Mouse (Mus musculus): ENCODE measurements at regions not wholly inside any gene's neighbourhood (a gene's known extent, or its start where the extent isn't known, plus 50 kb on each side); places are given as distances from the start of the nearest gene placed in this dataset.
"Not testable (repeated sequence)": the region's sequence is repeated elsewhere in the genome, so short reads cannot be mapped to it uniquely, and the experiment has no call there.

DNA sequence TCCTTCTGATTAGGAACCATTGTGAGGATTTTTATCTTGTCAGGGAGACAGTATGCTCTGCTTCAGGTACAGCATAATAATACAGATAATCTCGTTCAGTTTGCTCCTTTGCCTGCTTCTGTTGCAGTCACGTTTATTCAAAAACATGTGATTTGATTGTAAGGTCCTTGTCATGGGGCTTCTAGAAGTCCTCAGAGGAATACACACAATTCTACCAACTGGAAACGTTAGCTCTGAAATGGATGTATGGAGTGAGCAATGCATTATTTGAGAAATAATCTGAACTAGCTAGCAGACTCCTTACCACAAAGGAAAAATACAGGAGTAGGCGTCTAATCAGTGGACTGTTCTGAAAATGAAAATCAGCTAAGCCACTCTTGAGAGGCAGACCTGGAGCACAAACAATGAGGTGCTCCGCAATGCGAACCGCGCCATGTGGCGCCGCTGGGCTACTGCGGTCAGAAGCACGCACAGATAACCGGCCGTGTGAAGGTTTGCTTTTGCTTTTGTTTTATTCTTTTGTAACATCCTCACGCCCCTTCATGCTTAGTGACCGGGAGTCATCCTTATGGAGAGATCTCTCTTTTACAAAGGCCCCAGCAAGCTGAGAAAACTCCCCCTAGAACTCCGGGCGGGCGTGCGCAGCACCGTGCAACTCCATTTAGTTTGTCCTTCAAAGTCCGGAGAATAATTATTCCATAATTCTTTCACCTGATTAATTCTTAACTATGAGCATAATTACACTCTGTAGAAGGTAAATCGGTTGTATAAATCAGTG, 419.7 kb downstream of the Nova1 start:
- no peak for DNase-seq (ENCODE audit: low read depth, low spot score)

DNA sequence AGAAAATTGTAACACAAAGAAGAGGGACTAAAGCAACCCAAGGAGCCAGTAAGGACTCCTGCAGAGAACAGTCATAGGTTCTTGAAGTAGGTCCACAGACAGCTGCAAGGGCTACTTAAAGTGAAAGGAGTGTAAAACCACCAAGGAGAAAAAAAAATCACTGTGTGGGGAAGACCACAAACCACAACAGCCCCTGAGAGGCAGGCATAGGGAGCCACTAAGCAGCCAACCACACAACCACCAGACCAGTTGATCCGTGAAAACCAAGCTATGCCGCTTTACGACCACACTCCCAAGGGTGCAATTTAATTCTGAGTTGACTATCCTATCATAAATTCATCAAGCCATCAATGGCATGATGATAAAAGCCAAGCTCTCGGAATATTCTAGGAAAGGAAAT, 423.5 kb downstream of the Nova1 start:
- DNase-seq (ENCODE audit: low read depth, low spot score) = no peak

- no peak for DNase-seq (ENCODE audit: low read depth, low spot score)
Measured at GRCm38 (mm10) chr12:46393769-46394168, 425.0 kb downstream of the Nova1 start.

DNA sequence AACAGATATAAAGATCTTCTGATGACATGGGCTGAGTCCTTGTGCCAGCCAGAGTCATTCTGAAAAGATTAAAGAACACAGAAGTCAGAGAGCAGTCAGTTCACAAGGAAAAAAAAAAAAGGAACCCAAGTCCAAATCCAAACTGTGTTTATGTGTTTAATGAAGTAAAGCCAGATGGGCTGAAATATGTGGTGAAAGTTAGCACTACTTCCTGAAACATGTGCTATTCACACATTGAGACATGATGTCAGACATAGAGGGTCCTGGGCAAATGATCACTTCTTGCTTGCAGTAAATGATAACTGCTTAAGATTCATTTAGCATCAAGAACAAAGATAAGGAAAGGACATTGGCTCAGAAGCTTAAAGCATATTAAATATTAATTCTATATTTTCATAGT, 439.8 kb downstream of the Nova1 start:
- no peak for DNase-seq (ENCODE audit: low read depth, low spot score)

DNA sequence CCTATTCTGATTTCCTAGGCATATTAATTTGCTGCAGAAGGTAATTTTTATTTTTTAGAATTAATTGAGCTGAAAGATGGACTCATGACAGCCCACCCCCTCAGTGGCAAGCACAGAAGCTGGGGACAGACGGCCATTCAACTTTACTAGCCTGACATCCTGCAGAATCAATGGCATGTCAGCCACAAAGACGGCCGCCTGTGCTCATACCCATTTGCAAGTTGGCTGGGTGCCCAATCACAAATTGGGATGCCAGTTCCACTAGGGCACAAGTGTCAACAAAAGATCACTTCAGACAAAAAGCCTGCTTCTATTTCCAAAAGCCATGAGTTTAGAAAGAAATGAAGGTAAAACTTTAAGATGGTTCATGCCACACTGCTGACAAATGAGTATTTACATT, 447.0 kb downstream of the Nova1 start:
- no peak for DNase-seq (ENCODE audit: low read depth, low spot score)

GRCm38 (mm10) chr12:46333376-46333775, 485.4 kb downstream of the Nova1 start:
- DNase-seq (ENCODE audit: low read depth, low spot score) = no peak

DNA sequence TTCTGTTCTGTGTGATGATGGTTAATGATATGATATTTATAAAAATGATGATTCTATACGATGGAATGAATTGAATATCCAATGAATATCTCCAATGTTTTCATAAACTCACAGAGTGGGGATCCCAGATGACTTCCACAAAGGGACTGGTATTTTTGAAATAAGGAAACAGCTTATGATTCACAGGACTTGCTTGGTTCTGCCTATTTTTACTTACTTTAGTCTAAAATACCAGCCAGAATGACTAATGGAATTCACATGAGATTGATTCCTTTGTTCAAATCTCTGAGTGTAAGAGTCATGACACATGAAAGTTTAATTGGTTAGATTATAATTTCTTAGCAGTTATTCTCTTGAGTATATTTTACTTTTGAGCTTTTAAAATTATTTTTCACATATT, 490.9 kb downstream of the Nova1 start:
- DNase-seq (ENCODE audit: low read depth, low spot score) = no peak

DNA sequence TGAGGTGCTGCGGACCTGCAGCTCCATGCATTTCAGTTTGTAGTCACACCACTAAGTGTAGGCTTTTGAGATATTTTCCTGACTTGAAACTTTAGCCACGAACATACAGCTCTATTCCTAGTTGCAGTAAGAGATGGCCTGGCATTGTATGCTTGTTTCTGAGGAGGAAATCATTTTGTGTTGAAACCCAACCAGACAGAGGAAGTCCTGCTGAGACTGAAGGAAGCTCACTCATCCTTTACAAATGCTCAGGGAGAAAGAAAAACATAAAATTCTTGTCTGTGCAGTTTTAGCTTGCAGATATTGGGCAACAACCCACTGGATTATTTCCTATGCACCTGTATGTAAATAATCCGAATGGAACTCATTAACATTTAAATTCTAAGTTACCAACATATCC, 495.5 kb downstream of the Nova1 start:
- no peak for DNase-seq (ENCODE audit: low read depth, low spot score)

DNA sequence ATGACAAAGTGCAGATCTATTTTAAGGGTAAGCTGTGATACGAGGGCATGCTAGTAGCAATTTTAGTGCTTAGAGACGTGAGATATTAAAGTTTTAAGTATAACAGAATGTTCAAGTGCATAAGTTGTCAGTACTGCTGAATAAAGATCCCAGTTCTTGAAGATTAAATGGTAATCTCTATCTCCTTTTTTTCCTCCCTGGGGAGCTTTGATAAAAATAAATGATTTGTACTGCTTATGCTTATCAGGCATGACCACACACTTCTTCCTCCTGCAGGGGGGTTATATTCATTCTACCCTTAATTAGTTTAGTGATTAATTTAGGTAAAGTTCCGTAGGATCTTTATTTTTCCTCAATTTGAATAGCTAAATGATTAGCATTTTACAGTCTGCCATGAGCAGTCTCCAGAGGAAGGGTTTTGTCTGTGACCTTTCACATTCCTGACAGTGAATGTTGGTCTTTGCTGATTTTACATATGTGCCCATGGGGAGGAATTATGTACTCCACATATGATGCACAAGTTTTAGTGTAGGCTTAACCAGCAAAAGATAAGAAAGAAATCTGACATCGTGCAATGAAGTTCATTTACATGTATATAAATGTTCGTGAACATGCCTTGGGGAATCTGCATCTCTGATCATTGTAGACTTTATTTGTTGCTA, 515.5 kb downstream of the Nova1 start:
- DNase-seq (ENCODE audit: low read depth, low spot score) = no peak

DNA sequence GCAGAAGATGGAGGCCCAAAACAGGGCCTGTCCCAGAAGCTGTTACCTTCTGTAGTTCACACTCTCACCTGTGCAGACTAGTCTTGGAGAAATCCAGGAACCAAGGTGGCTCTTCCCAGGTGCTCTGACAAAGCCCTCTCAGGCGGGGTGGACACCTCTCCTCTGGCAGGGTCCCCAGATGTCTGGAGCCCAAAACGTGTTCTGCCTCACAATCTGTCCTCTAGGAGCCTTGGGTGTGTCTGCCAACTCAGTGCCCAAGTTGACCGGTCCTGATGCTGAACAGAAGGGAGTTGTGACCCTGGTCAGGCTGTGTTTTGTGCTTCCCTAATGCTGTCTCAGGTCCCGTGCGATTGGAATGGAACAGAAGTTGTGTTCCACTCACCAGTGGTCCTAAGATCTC, 519.8 kb downstream of the Nova1 start:
- DNase-seq (ENCODE audit: low read depth, low spot score) = no peak

- no peak for DNase-seq (ENCODE audit: low read depth, low spot score)
Measured at GRCm38 (mm10) chr12:46284519-46284918, 534.2 kb downstream of the Nova1 start.

GRCm38 (mm10) chr12:46248402-46249018, 570.2 kb downstream of the Nova1 start:
- no peak for DNase-seq (ENCODE audit: low read depth, low spot score)

DNA sequence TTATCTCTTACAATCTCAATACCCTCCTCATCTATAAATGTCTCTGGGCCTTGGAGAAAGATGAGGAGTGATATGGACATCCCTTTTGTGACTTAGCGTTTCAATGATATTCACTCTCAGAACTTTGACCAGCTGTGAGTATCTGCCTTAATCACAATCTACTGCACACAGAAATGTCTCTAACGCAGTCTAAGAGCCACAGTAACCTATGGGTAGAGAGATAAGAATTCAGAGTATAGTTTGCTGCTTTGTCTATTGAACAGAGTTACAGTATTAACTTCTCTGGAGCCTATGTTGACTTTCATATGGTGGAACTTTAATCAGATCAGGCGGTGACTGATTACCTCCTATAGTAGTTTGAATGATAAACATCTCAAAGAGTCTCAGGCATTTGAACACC, 573.8 kb downstream of the Nova1 start:
- no peak for DNase-seq (ENCODE audit: low read depth, low spot score)

DNA sequence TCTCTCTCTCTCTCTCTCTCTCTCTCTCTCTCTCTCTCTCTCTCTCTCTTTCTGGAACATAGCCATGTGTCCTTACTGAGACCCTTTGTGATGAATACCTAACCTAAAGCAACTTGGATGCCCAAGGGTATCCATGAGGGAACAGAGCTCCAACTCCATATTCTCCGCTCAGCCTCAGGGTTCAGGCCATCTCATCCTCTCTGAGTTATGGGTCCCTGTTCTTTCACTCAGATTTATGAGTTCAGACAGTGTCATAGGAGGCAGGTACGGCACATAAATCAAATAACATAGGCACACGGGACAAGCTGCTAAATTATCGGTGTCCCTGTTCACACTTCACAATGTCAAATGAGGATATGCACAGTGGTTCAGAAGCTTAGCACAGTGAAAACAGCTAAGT, 586.4 kb downstream of the Nova1 start:
- no peak for DNase-seq (ENCODE audit: low read depth, low spot score)

GRCm38 (mm10) chr12:46215328-46215727, 603.4 kb downstream of the Nova1 start:
- not testable (repeated sequence) for DNase-seq (ENCODE audit: low read depth, low spot score)

GRCm38 (mm10) chr12:46199076-46199475, 619.7 kb downstream of the Nova1 start:
- no peak for DNase-seq (ENCODE audit: low read depth, low spot score)

- DNase-seq (ENCODE audit: low read depth, low spot score) = no peak
Measured at GRCm38 (mm10) chr12:46197482-46198101, 621.1 kb downstream of the Nova1 start.

- no peak for DNase-seq (ENCODE audit: low read depth, low spot score)
Measured at GRCm38 (mm10) chr12:46194173-46194572, 624.6 kb downstream of the Nova1 start.

Data from c-Kit-negative CD71-positive TER-119-positive erythroid progenitor cells, embryonic 14.5 days (primary cell).